Mouse (Mus musculus): ENCODE data around the gene Chit1. TPM values are rescaled to one million over a fixed set of nuclear protein-coding genes. Genes with fewer than 3 reads are reported as not detected.
A peak's percentile ranks its signal among the peaks of the same experiment; 100 is the strongest.

The Chit1 gene
- total RNA-seq, 2 experiments from 2014 or later, result not detected

DNA sequence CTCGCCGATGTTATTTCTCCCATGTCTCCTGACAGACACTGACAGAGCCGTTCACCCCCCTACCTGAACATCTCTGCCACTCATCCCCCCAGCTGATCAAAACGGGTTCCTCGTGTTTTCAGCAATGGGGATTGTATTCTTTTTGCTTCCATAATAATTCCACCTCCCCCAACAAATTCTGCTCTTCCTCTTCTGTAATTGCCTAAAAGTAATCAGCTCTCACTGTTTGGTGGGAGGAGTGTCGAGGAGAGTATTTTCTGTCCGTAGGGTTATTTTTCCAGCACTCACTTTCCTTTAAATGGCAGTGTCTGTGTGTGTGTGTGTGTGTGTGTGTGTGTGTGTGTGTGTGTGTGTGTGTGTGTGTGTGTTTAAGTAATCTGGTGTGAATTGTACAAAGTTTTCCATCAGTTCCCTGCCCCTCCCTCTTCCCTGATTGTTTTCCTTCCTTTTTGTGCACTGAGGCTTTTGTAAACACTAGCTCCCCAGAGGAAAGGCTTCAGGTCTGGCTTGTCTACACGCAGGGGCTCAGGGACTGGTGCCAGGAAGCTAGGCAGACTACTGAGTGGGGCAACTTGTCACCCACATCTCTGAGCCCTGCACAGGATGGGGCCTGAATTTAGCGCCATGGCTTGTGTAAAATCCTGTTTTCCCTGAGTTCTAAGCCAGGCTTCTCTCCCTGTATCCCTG, 31.4 kb upstream of the Chit1 start:
- DNase-seq, result no peak

DNA sequence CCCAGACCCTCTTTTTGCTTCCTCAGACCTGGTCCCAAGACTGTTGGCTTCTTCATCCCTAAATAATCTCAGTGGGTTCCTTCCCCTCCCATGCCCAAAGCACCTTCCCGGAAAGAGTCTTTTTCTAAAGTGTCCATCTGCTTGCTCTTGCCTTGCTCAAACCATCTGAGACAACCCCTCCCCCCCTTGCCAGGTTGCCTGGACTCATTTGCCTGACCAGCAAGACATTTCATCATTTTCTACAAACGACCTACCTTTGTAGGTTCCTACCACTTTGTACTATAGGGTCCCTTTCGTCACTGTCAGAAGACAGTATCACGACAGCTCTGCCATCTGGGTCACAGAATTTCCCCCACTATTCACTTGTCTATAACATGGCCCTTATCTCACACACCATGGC, 30.6 kb upstream of the Chit1 start:
- no peak for DNase-seq

DNA sequence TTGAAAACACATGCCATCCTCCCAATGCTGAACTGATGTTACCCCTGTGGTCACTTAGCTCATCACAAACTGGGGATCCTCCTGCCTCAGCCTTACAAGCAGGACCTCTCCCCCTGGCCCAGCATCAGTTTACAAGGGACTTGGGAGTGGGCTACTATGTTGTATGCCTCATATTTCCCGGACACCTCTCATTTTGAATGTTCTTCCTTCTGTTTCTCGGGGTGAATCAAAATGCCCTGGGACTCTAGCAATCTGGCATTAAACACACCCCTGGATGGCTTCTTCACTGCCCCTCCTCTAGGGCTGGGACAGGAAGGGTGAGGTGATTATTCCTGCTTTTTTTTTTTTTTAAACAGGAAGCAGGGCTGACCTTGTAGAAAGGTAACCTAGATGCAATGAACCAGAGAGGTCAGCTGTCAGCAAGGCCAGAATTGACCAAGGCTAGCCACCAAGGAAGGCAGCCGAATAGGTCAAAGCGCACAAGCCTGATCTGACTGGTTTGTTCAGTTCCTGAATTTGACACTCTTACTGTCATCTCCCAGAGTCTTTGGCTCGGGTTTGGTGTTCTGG, 30.1 kb upstream of the Chit1 start:
- DNase-seq, result no peak

DNA sequence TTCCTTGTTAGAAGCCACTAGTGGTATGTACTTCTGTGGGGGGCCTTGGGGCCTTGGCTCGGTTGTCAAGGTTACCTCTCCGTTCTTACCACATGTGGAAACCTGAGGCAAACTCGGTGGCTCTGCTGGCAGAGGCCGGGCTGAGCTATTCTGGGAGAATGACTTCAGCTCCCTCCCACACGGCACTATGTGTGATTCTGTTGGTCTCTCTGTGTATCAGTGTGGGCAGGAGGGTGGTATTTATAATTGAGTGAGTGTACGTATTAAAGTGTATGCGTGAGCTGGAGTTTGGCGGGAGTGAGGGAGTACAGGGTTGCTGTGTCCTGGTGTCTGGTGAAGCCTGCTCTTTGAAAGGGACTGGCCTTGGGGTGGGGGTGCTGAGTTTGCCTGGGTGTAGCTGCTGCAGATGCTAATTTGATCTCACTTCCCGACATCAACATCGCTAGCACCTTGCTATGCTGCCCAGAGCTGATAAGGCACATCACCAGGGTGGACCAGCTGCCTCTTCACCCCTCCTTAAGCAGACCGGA, 28.0 kb upstream of the Chit1 start:
- peak; percentile 62 to 69 for DNase-seq

DNA sequence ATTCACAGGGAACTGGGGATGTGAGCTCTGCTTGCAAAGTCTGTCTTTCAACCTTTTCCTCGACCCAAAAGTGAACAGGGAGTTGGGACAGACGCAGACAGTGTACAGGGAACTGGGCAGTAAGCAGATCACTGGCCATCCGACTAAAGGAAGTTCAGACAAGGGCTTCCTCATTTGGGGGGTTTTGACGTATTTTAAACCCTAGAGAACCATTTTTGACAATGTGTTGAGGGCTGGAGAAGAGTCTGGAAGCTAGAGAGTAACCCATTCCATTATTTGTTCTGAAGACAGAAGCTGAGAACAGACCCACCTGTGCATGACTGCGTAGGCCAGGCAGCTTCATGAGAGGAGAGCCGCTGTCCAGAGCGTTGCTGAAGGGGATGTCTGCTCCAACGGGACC, 27.4 kb upstream of the Chit1 start:
- DNase-seq, result no peak

DNA sequence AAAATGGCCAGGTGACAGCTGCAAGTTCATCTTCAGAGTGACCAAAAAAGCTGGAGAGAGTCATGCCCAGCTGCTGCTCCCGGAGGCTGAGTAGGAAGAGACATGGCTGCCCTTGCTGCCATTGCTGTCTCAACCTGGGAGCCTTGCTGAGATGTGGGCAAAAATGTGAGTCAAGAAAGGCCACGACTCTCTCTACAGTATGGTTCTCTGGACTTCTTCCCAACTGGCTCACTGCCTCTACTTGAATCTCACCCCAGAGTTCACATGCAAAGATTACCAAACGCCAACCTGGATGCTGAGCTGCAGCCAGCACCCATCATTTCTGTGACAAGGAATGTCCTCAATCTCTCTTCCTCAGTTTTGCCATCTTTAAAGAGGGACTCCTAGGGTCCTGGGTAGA, 26.9 kb upstream of the Chit1 start:
- DNase-seq, result no peak

DNA sequence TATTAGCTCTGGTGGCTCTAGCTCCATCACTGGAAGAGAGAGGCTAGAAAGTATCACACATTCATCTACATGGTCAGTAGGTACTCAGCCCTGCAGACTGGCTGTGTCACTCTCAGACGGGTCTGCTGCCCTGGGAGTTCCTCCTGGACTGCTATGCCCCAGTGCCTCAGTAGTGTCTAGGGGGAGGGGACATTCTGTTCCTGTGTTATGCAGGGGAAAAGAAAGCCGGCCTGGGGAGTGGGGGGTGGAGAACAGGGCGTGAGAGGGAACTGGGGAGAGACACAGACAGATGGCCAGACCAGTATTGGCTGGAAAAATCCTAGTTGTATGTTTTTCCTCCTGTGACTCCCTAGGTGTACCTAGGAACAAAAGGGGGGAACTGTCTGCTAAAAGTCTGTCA, 25.0 kb upstream of the Chit1 start:
- no peak for DNase-seq

DNA sequence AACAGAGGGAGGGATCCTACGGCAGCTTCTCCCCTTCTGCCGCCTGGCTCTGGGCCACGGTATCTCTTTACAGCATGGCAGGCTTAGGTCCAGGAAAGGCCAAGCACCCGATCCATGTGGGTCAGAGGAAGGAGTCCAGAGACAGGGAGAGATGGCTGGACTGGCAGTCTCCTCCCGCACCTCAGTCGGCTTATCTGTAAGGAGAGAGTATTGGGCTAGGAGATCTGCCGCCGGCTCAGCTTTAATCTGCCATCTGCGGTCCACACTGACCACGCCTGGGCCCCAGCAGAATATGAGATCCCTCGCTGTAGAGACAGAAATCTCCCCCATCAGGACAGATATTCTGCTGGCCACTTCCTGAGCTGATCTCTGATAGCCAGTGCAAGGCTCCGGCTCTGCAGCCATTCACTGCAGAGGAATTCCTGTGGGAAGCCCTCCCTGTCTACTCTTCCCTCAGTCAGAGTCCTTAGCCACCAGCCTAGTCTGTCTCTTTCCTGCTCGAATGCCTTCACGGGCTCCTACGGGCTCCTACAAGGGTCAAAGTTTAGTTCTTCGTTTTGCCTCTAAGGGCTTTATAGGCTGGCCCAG, 24.1 kb upstream of the Chit1 start:
- no peak for DNase-seq

DNA sequence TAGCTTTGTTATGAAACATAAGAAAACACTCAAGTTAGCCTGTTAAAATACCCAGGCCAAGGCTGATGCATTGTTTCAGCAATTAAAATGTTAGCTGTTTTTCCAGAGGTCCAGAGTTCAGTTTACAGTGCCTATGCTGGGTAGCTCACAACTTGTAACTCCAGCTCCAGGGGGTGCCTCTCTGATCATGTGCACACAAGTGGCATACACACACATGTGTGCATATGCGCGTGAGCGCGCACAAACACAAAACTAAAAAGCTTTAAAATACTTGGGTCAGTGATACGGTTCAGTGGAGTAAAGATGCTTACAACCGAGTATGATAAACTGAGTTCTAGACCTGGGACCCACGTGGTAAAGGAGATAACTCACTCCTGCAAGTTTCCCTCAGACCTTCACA, 22.0 kb upstream of the Chit1 start:
- no peak for DNase-seq

DNA sequence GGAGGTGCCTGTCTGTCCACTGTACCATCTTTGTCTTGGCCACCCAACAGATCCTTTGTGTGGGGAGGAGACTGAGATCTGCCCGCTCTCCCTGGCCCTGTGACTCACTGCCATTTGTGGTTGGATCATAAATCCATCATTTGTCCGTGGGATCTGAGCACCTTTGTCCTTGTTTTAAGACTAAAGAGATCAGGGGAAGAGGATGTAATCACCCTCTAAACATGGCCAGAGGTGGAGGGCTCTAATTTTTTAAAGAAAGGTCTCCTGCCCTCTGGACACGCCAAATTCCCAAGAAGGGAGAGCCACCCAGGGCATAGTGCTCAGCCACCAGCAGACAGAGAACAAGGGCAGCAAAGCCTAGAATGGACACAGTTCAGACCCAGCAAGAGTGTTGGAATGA, 19.2 kb upstream of the Chit1 start:
- DNase-seq, result no peak

DNA sequence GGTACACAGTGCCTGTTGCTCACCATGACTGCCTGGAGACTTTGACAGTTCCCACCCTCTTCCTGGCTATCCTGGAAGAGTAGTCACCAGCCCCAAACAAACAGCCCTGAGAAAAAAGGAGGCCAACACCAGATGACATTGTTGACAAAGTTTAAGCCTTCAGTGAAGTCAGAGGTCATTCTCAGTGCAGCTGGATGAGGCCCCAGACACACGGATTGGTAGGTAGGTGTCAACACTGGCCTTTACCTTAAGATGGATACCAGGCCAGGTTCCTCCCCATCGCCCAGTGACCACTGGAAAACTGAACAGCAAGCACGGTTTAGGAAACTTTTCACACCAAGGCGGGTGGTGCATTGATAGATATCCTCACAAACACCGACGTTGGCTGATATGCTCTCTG, 18.7 kb upstream of the Chit1 start:
- DNase-seq, result no peak

DNA sequence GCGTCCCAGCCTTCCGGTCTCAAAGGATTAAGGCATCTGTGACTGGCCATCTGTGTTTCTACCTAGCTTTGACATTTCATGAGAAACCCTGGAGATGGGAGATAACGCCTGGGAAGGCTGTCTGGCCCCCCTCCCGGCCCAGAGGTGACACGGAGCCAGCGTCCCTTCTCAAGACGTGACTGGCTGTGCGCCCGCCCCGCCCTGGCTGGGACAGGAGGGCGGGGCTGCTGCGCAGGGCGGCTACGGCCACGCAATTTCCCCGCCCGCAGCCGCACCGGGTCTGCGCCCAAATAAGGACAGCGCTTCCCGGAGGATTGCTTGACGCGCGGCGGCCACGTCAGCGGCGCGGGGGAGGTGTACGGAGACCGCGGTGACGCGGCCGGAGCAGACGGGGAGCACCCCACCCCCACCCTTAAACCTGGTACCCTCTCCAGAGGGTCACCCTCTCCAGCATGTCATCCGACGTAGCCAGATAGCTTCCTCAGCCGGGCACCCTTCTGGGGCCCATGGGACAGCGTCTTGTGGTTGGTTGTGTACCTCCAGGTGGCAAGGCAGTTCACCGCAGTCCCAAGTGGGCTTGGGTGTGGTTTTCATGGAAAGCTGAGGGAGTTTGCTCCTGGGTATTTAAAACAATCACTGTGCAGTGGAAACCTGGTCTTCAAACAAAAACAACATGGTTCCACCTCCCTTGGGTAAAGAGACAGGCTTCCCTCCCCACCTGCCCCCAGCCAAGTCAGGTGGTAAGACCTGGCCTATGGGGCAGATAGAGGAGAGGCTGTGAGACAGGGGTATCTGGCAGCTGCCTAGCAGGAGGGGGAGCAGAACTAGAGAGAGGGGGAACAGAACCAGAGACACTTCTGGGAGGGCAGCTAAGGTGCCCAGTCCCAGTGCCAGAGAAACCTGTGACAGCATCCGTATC, 17.9 kb upstream of the Chit1 start:
- DNase-seq, result peak; percentile 83 to 86

DNA sequence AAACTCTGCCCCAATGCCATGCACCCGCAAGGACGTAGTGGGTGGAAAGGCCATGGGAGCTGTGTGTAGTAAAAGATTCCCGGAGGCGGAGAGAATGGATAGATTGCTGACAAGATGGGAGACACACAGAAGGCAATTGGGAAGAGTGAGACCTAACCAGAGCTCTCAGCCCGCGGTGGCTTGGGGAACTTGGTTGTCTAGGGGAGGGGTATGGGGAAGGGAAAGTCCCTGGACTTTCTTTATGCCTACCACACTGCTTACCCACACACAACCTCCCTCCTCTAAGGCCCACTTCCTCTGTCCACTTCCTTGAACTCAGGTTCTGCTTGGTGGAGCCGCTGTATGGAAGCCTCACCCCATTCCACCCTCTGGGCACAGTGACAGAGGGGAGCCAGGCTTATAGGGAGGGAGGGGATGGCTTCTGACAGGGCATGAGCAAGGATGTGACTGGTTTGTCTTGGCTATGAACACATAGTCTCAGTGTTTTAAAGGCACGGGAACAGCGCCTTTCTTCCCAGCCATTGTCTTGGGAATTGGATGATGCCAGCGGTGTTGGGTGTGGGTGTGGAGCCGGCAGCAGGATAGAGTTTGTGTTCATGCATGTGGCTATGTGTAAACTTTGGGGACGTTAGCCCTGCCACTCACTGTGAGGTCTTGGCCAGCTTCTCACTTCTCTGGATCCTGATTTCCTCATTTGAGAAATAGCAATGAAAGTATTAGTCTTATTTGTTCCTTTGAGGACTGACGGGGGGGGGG, 17.1 kb upstream of the Chit1 start:
- no peak for DNase-seq

DNA sequence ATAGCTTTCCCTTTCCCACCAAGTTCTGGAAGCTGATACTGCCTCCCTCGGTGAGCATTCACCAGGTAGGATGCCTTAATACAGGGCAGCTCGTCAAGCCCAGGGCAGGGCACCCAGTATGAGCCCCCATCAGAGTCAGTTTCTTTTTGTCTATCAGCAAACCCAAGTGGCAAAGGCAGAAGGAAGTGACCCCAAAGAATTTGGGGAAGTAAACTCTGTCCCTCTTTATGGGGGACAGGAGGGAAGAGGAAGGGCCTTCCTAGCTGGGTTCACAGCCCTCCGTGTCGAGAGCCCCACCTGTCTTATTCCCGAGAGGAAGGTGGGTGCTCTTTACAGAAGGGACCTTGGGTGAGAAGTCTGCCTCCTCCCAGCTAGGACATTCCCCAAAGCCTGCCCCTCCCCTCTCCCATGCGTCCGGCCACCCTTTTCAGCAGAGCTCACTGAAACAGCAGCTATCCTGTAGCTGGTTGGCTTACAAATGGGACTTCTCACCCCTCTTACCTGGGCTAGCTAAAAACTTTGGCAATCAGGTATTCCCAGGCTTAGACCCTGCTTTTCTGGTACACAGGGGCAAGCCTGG, 15.9 kb upstream of the Chit1 start:
- no peak for DNase-seq

DNA sequence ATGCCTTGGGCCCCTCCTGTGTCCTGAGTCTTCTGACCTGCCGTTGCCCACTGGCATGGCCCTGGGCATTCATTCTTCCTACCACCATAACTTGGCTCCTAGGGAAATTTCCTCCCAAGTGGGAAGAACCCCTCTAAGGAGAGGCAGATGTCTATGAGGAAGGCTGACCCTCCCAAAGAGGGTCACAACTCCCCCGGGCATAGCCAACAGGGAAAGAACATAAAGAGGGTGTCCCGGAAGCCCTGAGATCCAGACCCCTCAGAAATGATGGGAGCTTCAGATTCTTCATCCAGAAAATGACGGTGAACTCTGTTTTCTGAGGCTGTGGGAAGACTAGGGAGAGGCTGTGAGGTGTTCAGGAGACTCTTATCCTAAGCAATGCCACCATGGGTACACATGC, 15.3 kb upstream of the Chit1 start:
- no peak for DNase-seq

DNA sequence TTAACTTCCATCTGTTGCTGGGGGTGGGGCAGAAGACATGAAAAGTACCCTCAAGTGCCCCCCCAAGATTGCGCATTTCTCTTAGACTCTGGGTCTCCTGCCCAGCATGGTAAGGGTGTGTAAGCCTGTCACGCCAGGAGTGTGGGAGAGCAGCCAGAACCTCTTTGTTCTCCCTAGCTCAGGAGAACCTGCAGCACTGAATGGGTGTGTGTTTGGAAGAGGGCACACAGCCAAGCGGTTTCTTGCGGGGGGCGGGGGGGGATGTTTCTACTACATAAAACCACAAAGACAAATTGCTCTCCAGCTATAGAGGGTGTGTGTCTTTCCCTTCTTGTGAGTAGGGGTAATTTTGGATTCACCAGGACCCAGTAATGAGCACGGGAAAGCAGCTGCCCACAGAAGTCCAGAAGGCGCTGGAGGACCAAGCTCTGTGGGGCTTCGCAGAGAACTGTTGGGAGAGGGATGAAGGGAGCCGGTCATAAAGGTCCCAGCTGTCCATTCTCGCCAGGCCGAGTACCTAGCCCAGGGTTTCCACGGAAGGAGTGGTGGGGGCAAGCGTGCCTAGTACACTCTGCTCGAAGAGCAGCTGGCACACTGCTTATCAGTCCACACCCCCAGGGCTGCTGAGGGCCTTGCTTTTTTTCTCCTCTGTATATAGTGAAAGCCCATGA, 14.6 kb upstream of the Chit1 start:
- DNase-seq, result no peak

DNA sequence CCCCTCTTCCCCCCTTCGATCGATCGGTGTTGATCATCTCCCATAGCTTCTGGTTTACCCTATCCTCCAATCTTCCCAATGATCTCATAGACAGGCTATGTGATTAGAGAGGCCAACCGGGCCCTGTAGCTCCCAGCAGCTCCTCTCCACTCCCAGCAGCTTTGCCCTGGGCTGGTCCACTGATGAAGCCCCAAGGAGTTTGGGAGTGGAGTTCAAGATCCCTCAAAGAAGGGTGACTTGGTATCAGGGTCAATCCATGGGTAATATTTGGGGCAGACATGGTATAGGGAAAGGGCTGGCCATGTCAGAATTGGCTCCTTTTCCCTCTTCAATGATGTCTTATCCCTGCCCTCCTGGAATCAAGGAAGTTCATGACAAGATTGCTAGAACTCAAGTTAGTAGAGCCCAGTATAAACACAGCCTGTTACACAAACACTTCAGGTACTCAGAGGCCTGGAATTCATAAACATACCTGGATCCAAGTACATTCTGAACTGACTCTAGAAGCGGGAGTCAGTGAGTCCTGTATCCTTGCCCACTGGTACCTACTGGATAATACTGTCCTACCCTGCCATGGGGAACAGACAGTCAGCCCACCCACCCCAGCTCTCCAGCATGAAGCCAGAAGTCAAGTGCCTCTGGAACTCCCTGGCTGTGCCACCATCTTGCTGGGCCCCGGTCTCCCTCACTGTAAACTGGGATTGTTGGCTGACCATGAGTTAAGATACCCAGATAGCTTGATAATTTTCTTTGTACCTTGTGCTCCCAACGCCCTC, 13.8 kb upstream of the Chit1 start:
- DNase-seq, result no peak

DNA sequence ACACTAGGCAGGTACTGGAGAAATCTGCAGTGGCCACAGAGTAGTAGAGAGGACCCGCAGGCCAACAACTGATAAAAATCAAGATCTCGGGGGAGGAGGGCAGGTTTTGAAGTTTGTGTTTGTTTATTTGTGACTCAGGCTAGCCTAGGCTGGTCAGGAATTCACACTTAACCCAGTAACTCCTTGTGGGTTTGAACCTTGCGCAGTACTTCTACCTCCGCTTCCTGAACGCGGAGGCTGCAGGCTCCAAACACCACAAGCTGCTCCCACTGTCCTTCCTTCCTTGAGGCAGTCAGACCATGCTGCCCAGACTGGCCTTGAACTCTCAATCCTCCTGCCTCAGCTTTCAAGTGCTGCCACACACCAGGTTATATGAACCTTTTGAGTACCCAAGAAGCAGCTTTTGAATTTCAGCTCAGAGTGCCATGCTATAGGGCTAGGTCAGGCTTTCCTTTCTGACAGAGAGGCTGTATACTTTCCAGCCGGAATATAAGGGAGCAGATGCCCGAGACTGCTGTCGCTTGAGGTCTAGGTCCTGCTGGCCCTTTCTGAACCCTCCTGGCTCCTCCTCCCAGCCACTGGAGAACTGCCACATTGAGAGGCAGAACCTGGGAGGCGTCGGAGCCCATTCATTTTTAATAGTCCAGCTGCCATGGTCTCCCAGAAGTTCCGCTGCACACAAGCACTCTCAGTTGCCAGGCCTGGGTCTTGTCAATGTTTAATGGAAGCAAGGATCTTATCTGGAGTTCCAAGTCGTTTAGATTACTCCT, 12.9 kb upstream of the Chit1 start:
- no peak for DNase-seq

DNA sequence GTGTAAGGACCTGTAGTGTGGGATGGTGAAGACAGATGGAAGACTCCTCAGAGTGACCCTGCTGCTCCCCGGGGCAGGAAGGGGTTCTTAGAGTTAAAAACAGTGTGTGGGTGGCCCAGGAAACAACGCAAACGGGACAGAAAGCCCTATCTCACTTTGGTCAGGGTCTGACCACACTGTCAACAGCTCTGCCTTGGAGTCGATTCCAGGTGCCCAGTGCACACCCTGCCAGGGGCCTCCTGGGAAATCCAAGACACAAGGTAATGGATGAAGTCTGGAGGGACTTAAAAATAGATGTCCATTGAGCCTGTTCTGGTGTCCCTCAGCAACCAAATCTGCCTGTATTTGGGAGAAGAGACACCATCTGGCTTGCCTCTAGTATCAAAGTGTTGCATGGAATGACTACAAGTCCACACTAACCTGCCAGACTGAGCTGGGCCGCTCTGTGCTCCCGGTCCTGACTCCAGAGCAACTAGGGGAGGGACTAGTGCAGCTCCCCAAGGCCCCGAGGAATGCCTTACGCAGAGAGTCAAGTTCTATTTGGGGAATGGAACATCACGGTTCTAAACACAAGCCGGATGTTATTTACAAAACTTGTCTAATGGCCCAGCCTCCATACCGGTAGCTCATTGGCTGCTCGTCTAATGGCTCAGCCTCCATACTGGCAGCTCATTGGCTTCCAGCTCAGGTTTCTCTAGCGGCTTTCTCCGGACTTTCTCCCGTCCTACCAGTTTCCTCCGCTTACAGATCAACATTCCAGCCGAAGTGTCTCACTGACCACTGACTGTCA, 12.1 kb upstream of the Chit1 start:
- DNase-seq, result peak; percentile 71 to 75

Data from layer of hippocampus, postnatal 36 days (tissue).